Mouse (Mus musculus) cerebellum, adult 11-12 months (tissue): ENCODE data around the gene Ppa1.

Experiments
- DNase-seq: peaks from one replicate; pipeline ENCODE4 v3.0.0; 2022

Gene Ppa1

GRCm38 (mm10) chr10:61697028-61697427 is 48.7 kb downstream of the Ppa1 start:
- DNase-seq = peak; percentile 36

GRCm38 (mm10) chr10:61704663-61705062 is 56.3 kb downstream of the Ppa1 start:
- DNase-seq = no peak

DNA sequence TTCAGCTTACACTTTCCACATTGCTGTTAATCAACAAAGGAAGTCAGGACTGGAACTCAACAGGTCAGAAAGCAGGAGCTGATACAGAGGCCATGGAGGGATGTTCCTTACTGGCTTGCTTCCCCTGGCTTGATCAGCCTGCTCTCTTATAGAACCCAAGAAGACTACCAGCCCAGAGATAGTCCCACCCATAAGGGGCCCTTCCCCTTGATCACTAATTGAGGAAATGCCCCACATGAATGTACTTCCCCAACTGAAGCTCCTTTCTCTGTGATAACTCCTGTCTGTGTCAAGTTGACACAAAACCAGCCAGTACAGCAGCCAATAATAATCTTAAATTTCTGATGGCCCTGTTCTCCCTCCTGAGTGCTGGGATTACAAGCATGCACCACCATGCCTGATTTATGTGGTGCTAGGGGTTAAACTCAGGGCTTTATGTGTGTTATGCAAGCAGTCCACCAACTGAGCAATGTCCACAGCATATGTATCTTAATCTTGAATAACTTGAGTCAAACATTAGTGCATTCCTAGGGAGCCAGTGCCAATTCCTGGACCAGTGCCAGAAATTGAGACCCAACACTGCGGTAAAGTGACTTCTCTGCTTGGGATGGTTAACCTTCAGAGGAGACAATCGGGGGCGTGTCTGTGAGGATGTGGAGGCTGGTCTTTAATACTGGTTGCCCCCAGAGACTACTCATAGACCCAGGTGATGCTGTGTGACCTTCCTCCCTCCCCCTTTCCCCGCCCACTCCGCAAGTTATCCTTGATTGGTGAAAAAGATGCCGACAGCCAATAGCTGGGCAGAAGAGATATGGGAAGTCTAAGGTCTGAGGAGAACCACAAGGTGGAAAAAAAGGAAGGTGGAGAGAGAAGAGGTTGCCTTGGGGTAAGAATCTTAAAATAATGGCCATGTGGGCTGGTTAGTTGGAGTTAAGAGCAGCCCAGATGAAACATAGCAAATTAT is 58.3 kb downstream of the Ppa1 start:
- DNase-seq = no peak

DNA sequence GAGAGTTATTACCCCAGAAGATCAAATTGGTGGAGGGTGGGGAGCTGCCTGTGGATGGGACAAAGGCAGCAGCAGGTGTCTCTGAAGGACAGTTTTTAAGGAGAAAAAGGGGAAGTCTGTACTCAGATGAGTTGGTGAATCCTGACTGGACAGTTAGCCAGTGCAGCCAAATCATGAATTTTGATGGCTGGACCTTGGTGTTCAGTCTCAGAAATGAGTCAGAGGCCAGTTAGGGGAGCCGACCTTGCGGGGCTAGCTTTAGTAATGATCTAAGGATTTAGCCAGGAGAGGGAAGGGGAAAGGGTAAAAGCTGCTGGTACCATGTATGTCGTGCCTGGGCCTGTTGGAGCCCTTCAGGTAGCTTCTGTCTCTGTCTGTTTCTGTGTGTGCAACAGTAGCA is 65.2 kb downstream of the Ppa1 start:
- no peak for DNase-seq

DNA sequence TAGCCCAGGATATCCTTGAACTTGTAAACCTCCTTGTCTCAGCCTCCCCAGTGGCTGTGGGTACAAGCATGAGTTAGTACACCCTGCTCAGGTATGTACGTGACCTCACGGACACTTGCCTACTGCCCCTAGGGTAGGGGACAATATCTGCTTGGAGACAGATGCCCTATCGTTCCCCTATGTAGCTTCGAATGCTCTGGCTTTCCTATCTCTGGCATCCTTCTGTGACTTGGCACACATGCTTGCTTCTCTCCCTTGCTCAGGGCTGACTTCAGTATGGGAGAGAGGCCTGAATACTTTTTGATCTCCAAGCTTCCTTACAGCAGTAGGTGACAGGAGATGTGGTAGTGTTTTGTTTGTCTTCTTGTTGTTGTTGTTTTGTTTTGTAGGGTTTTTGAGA is 65.8 kb downstream of the Ppa1 start:
- DNase-seq = no peak

GRCm38 (mm10) chr10:61714771-61715461 is 66.6 kb downstream of the Ppa1 start, which contains the start of gene Aifm2:
Gene Aifm2 (plus strand): TSS chr10:61715263.
- DNase-seq = peak; percentile 49

- DNase-seq = no peak
These were observed 67.1 kb downstream of the Ppa1 start for GRCm38 (mm10) chr10:61715462-61715837.

DNA sequence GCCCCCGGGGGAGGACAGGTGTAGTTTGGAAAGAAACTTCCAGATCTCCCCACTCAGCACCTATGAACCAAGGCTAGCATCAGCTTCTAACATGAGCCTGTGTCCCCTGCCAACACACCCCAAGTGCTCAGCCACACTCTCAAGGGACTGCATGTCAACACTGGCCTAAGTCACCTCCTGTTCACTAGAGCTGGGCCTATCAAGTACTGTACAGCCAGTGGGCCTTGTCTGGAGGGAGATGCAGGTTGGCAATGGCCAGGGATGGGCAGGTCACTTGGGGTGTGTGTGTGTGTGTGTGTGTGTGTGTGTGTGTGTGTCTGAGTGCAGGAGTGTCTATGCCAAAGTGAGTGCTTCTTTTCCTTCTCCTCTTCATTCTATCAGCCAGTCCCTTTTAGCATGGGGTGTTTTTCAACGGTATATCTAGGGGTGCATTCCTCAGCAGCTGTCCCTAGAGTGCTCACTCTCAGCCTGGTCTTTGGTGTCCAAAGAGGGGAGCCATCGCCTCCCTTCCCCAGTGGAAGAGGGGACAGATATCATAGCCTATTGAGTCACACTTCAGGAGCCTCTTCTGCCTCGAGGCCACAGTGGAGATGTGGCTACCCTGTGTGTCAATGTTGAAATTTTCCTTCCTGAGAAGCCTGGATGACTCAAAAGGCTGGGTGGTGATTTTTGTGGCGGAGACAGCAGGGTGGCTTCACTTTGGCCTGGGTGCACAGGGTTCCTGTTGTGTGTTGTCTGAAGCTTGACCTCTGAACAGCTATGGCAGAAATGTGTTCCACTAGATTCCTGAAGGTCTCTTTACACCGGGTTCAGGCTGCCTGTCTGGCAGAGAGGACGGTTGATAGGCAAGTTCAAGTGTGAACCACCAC is 67.9 kb downstream of the Ppa1 start:
- DNase-seq = no peak

DNA sequence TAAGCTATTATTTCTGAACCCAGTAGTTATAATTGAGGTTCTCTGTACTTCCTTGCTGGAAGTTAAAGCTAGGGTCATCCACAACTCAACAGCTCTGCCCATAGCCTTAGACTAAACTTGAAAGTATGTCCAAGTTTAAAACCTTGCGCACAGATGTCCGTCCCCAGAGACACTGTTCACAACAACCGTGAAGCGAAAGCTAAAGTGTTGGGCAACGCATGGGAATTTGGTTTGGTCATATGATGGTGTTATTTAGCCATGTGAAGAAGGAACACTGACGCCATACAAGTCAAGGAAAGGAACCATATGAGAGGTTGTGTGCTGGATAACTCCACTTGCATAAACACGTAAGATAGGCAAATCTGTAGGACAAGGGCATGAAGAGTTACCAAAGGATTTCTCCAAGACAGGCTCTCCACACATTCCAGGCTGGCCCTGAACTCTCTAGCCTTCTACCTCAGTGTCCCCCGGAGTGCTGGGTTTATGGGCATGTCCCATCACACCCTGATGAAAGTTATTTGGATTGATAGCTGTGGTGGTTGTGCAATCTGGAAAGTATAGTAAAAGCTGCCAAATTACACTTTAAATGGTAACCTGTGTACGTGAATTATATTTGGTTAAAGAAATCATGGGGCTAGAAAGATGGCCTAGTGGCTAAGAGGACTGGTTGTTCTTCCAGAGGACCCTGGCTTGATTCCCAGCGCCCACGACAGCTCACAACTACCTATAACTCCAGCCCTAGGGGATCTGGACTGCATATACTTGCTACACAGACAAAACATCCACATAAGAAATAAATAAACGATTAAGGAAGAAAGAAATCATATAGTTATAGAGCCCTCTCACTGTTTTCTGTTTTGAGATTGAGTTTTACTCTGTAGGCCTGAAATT is 69.3 kb downstream of the Ppa1 start:
- DNase-seq = no peak

DNA sequence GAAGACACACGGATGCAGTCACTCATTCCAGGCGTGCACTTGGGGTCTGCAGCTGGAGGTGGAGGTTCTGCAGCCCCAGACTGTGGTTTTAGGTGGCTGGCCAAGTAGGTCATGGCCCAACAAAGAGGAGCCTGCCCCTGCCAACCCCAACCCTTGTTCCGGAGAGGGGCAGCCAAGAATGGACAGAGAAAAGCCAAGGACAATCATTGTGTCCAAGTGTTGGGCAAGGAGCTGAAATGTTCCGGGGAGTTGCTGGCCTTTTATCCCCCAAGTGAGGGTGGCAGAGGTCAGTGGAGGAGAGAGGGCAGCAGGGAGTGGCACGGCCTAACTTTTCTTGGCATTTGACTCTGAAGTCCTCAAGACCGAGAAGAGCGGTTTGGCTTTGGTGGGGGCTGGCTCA is 72.0 kb downstream of the Ppa1 start:
- DNase-seq = no peak

- no peak for DNase-seq
These were observed 73.9 kb downstream of the Ppa1 start for GRCm38 (mm10) chr10:61722215-61722614.

DNA sequence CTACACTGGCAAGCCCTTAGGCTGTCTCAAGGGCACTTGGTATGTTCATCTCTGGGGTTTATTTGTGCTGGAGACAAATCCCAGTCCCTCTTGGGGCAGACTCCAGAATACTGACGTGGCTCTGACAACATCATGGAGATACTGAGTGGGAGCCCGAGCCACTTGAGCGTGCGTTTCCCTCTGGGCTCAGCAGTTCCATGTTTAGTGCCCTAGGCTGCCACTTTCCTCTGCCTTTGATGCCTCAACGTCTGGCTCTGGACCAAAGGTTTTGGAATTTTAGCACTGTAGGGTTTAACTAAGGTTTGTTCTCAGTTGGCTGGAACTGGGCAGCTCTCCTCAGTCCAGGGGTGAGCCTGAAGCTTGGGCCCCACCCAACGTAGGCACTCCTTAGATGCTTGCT is 74.9 kb downstream of the Ppa1 start:
- DNase-seq = no peak
